Mouse (Mus musculus) hindbrain, embryonic 15.5 days (tissue): ENCODE data around the gene Rcor3. TPM values are rescaled to one million over a fixed set of nuclear protein-coding genes. Genes with fewer than 3 reads are reported as not detected.

Experiments used
- ATAC-seq: fragments of 200-750 bp; cut with Nextera tagmentation; 2 replicates; pipeline ENCODE4 v1.8.0; 2017; ENCODE audit warnings: low read depth, moderate number of reproducible peaks, moderate TSS enrichment; ENCODE audit not compliant: low FRiP score
- H3K27ac ChIP-seq: fragments of 300-500 bp; sonication (generic); replicated peaks from 2 replicates; pipeline ENCODE4 v1.5.1; 2015; ENCODE audit warnings: mild to moderate bottlenecking, inconsistent platforms
- H3K27me3 ChIP-seq: fragments of 300-500 bp; sonication (generic); 2 replicates; pipeline ENCODE4 v1.6.1; 2015; ENCODE audit warnings: control low read depth, inconsistent platforms
- H3K36me3 ChIP-seq: fragments of 300-500 bp; sonication (generic); 2 replicates; pipeline ENCODE4 v1.6.1; 2015; ENCODE audit warnings: control low read depth, inconsistent platforms
- H3K4me1 ChIP-seq: fragments of 300-500 bp; sonication (generic); replicated peaks from 2 replicates; pipeline ENCODE4 v1.6.1; 2015; ENCODE audit warnings: control low read depth, inconsistent platforms
- H3K4me2 ChIP-seq: fragments of 300-500 bp; sonication (generic); 2 replicates; pipeline ENCODE4 v1.6.1; 2015; ENCODE audit warnings: moderate library complexity, mild to moderate bottlenecking, inconsistent platforms
- H3K4me3 ChIP-seq: fragments of 300-500 bp; sonication (generic); 2 replicates; pipeline ENCODE4 v1.5.1; 2015; ENCODE audit warnings: mild to moderate bottlenecking, inconsistent platforms
- H3K9ac ChIP-seq: fragments of 300-500 bp; sonication (generic); 2 replicates; pipeline ENCODE4 v1.6.1; 2015; ENCODE audit warnings: inconsistent platforms
- H3K9me3 ChIP-seq: fragments of 300-500 bp; sonication (generic); 2 replicates; pipeline ENCODE4 v1.6.1; 2016; ENCODE audit warnings: control low read depth, inconsistent platforms
- WGBS: fragments of 180-500 bp; shearing (Covaris S2); methylation state at CpG from one replicate; pipeline ENCODE4 v1.1.7; 2015; 5-methylcytosine and 5-hydroxymethylcytosine counted together
- polyA plus RNA-seq: library from polyadenylated mRNA; unstranded; fragments of >200 nt; fragmentation: Nextera tagmentation; extraction: Ambion mirVana; gene quantifications from 2 replicates; pipeline ENCODE4 v1.2.1, GENCODE M21; 2015

Rcor3 gene
- polyA plus RNA-seq, 1 experiment from 2014 or later: 41.8 TPM

- peaks cover 66% of the 10 kb centered on the region for H3K36me3 ChIP-seq
- 90% methylated on average over 6 of the region's 6 CpGs for WGBS
- no peaks in the 10 kb centered on the region for H3K27me3 ChIP-seq
- ATAC-seq: no peak
- no peak overlapping the region for H3K4me3 ChIP-seq
- H3K9me3 ChIP-seq: no peaks in the 10 kb centered on the region
- no peak overlapping the region for H3K9ac ChIP-seq
- H3K27ac ChIP-seq: no peak overlapping the region
- H3K4me1 ChIP-seq: no peaks in the 10 kb centered on the region
- no peak overlapping the region for H3K4me2 ChIP-seq
These were observed 21.6 kb downstream of the Rcor3 start for GRCm38 (mm10) chr1:192116262-192116661.

GRCm38 (mm10) chr1:192115378-192115777, 22.5 kb downstream of the Rcor3 start:
- Histone ChIP-seq H3K4me2 (no peak overlapping the region), H3K9ac (no peak overlapping the region), H3K27me3 (no peaks in the 10 kb centered on the region), H3K4me3 (no peak overlapping the region), H3K36me3 (peaks cover 64% of the 10 kb centered on the region), H3K9me3 (no peaks in the 10 kb centered on the region), H3K27ac (no peak overlapping the region), H3K4me1 (no peaks in the 10 kb centered on the region)
- WGBS: 89% methylated on average over 1 of the region's 1 CpGs
- ATAC-seq: no peak

DNA sequence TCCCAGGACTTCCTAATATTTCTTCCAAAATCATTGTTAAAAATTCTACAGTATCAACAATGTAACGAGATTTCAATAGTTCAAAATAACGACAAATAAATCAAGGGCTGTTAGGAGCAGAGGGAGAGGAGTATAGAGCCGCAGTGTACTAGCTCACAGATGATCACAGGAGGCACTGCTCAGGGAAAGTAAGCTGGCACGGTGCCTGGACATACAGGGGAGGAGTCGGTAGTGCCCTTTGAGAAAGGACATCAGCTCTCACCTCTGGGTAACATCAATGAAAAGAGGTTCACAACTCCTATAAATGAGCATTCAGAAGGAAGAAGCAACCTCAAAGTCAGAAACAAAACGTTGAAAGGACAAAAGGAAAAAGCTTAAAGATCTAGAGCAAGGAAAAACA, 28.7 kb downstream of the Rcor3 start:
- Histone ChIP-seq H3K9me3 (no peaks in the 10 kb centered on the region), H3K27me3 (no peaks in the 10 kb centered on the region), H3K27ac (no peak overlapping the region), H3K9ac (no peak overlapping the region), H3K36me3 (peaks cover 43% of the 10 kb centered on the region), H3K4me2 (no peak overlapping the region), H3K4me3 (no peak overlapping the region), H3K4me1 (no peaks in the 10 kb centered on the region)
- WGBS: 66% methylated on average over 6 of the region's 6 CpGs
- ATAC-seq: no peak

GRCm38 (mm10) chr1:192107352-192107751, 30.5 kb downstream of the Rcor3 start:
- Histone ChIP-seq H3K9ac (no peak overlapping the region), H3K4me2 (no peak overlapping the region), H3K27ac (no peak overlapping the region), H3K4me3 (no peak overlapping the region), H3K4me1 (no peaks in the 10 kb centered on the region), H3K36me3 (peaks cover 32% of the 10 kb centered on the region), H3K9me3 (no peaks in the 10 kb centered on the region), H3K27me3 (no peaks in the 10 kb centered on the region)
- 10% methylated on average over 2 of the region's 2 CpGs for WGBS
- peak; percentile 38; the same call in 1 of the 2 replicates for ATAC-seq

- 88% methylated on average over 4 of the region's 4 CpGs for WGBS
- Histone ChIP-seq H3K9me3 (no peaks in the 10 kb centered on the region), H3K27me3 (no peaks in the 10 kb centered on the region), H3K36me3 (peaks cover 38% of the 10 kb centered on the region), H3K27ac (no peak overlapping the region), H3K4me1 (no peaks in the 10 kb centered on the region), H3K4me2 (no peak overlapping the region), H3K9ac (no peak overlapping the region), H3K4me3 (no peak overlapping the region)
- ATAC-seq: no peak
These were observed 31.9 kb downstream of the Rcor3 start for GRCm38 (mm10) chr1:192105902-192106389.

DNA sequence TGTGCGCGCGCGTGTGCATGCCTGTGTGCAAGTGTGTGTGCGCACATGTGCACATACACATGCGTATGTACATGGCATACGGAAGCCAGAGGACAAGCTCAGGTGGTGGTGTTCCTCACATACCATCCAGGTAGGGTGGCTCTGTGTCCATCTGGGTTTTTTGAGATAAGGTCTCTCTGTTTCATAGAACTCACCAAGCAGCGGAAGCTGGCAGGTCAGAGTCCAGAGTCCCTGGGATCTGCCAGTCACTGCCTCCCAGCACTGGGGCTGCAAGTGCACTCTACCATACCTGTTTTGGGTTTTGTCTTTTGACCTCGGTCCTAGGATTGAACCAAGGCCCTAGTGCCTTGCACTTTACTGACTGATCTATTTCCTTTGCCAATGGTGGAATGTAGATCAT, 33.8 kb downstream of the Rcor3 start:
- H3K27me3 ChIP-seq: no peaks in the 10 kb centered on the region
- no peak overlapping the region for H3K4me2 ChIP-seq
- H3K4me1 ChIP-seq: no peaks in the 10 kb centered on the region
- H3K27ac ChIP-seq: no peak overlapping the region
- H3K9me3 ChIP-seq: no peaks in the 10 kb centered on the region
- H3K4me3 ChIP-seq: no peak overlapping the region
- no peak overlapping the region for H3K9ac ChIP-seq
- no peak for ATAC-seq
- WGBS: 98% methylated on average over 9 of the region's 9 CpGs
- peaks cover 32% of the 10 kb centered on the region for H3K36me3 ChIP-seq

DNA sequence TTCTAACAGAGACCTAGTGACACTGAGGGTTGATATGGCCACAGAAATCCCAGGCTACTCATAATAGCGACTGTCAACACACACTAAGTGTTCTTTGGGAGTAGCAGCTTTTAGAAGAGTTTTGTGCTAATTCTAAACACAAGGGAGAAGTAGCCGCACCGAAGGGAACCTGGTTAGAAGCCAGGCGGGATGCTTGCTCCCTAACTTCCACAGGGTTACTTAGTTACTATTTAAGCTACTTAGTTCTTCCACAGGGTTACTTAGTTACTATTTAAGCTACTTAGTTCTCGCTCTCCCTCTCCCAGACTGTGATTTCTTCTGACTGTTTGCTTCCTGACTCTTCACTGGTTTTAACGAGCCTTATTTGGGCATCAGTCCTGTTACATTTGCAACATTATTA, 34.7 kb downstream of the Rcor3 start:
- H3K9ac ChIP-seq: no peak overlapping the region
- no peaks in the 10 kb centered on the region for H3K27me3 ChIP-seq
- ATAC-seq: no peak
- no peak overlapping the region for H3K27ac ChIP-seq
- 78% methylated on average over 6 of the region's 6 CpGs for WGBS
- no peak overlapping the region for H3K4me3 ChIP-seq
- no peaks in the 10 kb centered on the region for H3K4me1 ChIP-seq
- H3K4me2 ChIP-seq: no peak overlapping the region
- no peaks in the 10 kb centered on the region for H3K9me3 ChIP-seq
- peaks cover 32% of the 10 kb centered on the region for H3K36me3 ChIP-seq

DNA sequence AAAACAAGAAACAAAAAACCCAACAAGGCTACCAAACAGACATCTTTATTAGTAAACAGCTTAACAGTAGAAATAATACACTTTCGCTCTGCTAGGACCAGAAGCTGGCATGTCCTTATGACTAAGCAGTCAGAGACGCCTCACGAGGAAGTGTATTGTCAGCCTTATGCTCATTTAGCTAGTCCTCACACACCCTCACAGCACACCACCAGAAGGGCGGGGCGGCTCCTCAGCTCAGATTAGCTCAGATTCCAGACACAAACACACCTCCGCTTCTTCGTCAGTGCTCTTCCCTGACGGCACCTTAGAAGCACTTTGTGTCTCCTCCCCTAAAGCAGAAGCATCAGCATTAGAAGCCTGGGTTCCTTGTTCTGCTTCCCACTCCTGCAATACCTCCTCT, 36.5 kb downstream of the Rcor3 start:
- Histone ChIP-seq H3K9ac (no peak overlapping the region), H3K4me3 (no peak overlapping the region), H3K9me3 (no peaks in the 10 kb centered on the region), H3K4me2 (no peak overlapping the region), H3K27me3 (no peaks in the 10 kb centered on the region), H3K4me1 (no peaks in the 10 kb centered on the region), H3K36me3 (peaks cover 36% of the 10 kb centered on the region), H3K27ac (no peak overlapping the region)
- ATAC-seq: no peak
- WGBS: 89% methylated on average over 8 of the region's 8 CpGs

DNA sequence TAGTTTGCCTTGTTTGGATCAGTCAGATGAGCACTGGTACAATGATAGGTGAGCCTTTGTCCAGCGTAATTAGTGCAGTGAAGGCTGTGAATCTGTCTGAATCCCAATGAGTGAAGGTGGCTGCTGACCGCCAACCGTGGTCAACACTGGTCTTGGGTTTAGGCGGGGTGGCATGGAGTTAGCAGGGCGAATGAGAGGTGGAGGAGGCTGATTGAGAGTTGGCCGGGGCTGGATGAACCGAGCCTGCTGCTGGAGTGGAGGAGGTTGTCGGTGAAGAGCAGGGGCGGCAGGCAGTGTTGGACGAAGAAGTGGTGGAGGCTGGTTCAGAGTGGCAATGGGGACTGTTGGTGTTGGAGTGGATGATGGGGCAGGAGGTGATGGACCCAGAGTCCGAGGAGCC, 37.1 kb downstream of the Rcor3 start:
- 95% methylated on average over 11 of the region's 11 CpGs for WGBS
- H3K9ac ChIP-seq: no peak overlapping the region
- H3K27ac ChIP-seq: no peak overlapping the region
- no peaks in the 10 kb centered on the region for H3K27me3 ChIP-seq
- H3K4me3 ChIP-seq: no peak overlapping the region
- H3K9me3 ChIP-seq: no peaks in the 10 kb centered on the region
- ATAC-seq: no peak
- peaks cover 36% of the 10 kb centered on the region for H3K36me3 ChIP-seq
- H3K4me1 ChIP-seq: no peaks in the 10 kb centered on the region
- H3K4me2 ChIP-seq: no peak overlapping the region

DNA sequence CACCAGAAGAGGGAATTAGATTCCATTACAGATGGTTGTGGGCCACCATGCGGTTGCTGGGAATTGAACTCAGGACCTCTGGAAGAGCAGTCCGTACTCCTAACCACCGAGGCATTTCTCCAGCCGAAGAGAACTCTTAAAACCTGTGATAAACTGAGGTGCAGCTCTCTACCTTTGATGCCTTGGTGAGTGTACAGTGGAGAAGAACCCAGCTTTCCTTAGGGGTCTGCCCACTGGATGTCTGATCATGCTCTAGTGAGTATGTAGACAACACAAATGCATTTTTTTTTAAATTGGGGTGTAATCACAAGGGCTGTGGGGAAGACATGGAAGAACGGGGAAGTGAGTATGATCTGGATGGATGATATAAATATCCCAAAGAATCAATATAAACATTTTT, 42.2 kb downstream of the Rcor3 start:
- Histone ChIP-seq H3K36me3 (peaks cover 16% of the 10 kb centered on the region), H3K4me2 (no peak overlapping the region), H3K27me3 (peaks cover 11% of the 10 kb centered on the region), H3K4me1 (peaks cover 7% of the 10 kb centered on the region; the same call in 1 of the 2 replicates), H3K4me3 (no peak overlapping the region), H3K9me3 (no peaks in the 10 kb centered on the region), H3K9ac (no peak overlapping the region), H3K27ac (no peak overlapping the region)
- 92% methylated on average over 5 of the region's 5 CpGs for WGBS
- no peak for ATAC-seq

GRCm38 (mm10) chr1:192094451-192095170, 43.3 kb downstream of the Rcor3 start:
- Histone ChIP-seq H3K4me2 (no peak overlapping the region), H3K9ac (no peak overlapping the region), H3K36me3 (peaks cover 14% of the 10 kb centered on the region), H3K27ac (no peak overlapping the region), H3K9me3 (no peaks in the 10 kb centered on the region), H3K4me1 (peaks cover 7% of the 10 kb centered on the region; the same call in 1 of the 2 replicates), H3K27me3 (peaks cover 15% of the 10 kb centered on the region), H3K4me3 (no peak overlapping the region)
- 56% methylated on average over 13 of the region's 13 CpGs for WGBS
- no peak for ATAC-seq

GRCm38 (mm10) chr1:192092879-192093660, 44.8 kb downstream of the Rcor3 start:
- H3K36me3 ChIP-seq: peaks cover 4% of the 10 kb centered on the region; the same call in 1 of the 2 replicates
- H3K4me2 ChIP-seq: peak overlapping the region; percentile 94
- H3K27ac ChIP-seq: no peak overlapping the region
- H3K9ac ChIP-seq: peak overlapping the region; percentile 51
- H3K9me3 ChIP-seq: no peaks in the 10 kb centered on the region
- H3K4me1 ChIP-seq: peaks cover 7% of the 10 kb centered on the region; the same call in 1 of the 2 replicates
- peaks cover 15% of the 10 kb centered on the region for H3K27me3 ChIP-seq
- peak overlapping the region; percentile 56 for H3K4me3 ChIP-seq
- 35% methylated on average over 16 of the region's 16 CpGs for WGBS
- peak; percentile 83 for ATAC-seq
